ENCODE assay signal across 1 mouse cellular context in the genomic region with DNA sequence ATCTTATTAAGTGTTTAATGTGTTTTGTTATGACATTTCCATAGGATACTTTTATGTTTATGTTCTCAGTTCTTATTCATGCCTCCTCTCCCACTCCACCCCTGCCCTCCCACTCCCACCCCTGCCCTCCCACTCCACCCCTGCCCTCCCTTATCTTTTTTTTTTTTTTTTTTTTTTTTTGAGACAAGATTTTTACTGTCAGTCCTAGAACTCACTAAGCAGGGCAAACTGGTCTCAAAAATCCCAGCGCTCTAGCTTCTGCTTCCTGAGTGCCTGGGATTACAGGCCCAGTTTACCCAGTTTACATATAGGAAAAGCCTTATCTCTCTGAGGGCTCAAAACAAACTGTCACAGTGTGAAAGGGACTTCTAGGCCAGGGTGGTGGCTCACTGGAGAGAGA.
TF ChIP-seq lines count a peak whose summit lies in the region.

No protein-coding gene starts in this region.

TF ChIP-seq in MEL, 35 proteins besides CTCF, POLR2A, EP300 and RAD21:
- TF ChIP-seq ZNF384 (IDR thresholded peaks at IDR 0.05; ENCODE audit: low read depth, low read length) (peak; percentile 78), POLR2AphosphoS5 (IDR thresholded peaks at IDR 0.05; ENCODE audit: borderline replicate concordance, low read depth, low read length) (no peak)
